10 mouse cellular contexts compared by ENCODE assay signal in genomic region chr10:80490051-80490450, GRCm38 (mm10). TPM values are rescaled to one million over a fixed set of nuclear protein-coding genes. Genes with fewer than 3 reads are reported as not detected.
DNase-seq lines count a peak whose midpoint lies in the region; ATAC-seq and TF ChIP-seq lines count a peak whose summit lies in the region.
"Had no signal": no experiment of that assay in that cellular context is flagged by ENCODE, and none has a peak within 500 bp of the region (broad histone marks: within the 10 kb centered on the region; RNA-seq: fewer than 3 reads in every experiment).

No protein-coding gene starts in this region.

- H3K27ac ChIP-seq in heart, embryonic 15.5 days: no peak overlapping the region
- no peak overlapping the region for H3K27ac ChIP-seq in hindbrain, embryonic 13.5 days
- H3K27ac ChIP-seq in forebrain, embryonic 12.5 days: no peak overlapping the region
- H3K27ac ChIP-seq: liver, embryonic 14.5 days had no signal

- no peak for TF ChIP-seq CTCF in lung, adult 2 months (IDR thresholded peaks at IDR 0.05; ENCODE audit: insufficient read depth, low read length)

- DNase-seq in NIH3T3 (ENCODE audit: low read depth): peak; percentile 79
- peak; percentile 61 to 66 for DNase-seq in adrenal gland, postnatal 36 days
- peak; percentile 51 for DNase-seq in lung, adult 2 months

- no peak for TF ChIP-seq POLR2A in lung, adult 2 months (IDR thresholded peaks at IDR 0.05; ENCODE audit: borderline replicate concordance, extremely low read depth, low read depth, low read length)

- WGBS in heart, embryonic 15.5 days: under 1% methylated on average over 22 of the region's 22 CpGs
- 2% methylated on average over 22 of the region's 22 CpGs for WGBS in lung, adult 2 months
- WGBS in hindbrain, embryonic 13.5 days: 1% methylated on average over 22 of the region's 22 CpGs
- under 1% methylated on average over 22 of the region's 22 CpGs for WGBS in forebrain, embryonic 12.5 days

- H3K9me3 ChIP-seq in heart, embryonic 15.5 days (replicated peaks): no peaks in the 10 kb centered on the region
- no peaks in the 10 kb centered on the region for H3K9me3 ChIP-seq in hindbrain, embryonic 13.5 days
- H3K9me3 ChIP-seq in forebrain, embryonic 12.5 days: no peaks in the 10 kb centered on the region

- peaks cover 93% of the 10 kb centered on the region for H3K27me3 ChIP-seq in heart, embryonic 15.5 days
- H3K27me3 ChIP-seq in hindbrain, embryonic 13.5 days: peaks cover 94% of the 10 kb centered on the region
- H3K27me3 ChIP-seq in forebrain, embryonic 12.5 days: peaks cover 95% of the 10 kb centered on the region

- no peak; the same call in 1 of the 2 replicates for ATAC-seq in heart, embryonic 15.5 days (replicated peaks; ENCODE audit: insufficient number of reproducible peaks, insufficient read depth, low FRiP score, low read depth)
- ATAC-seq in megakaryocyte-erythroid progenitor cell, adult 5-6 weeks (replicated peaks; ENCODE audit: low FRiP score, low TSS enrichment, poor library complexity, severe bottlenecking): no peak
- ATAC-seq in hindbrain, embryonic 13.5 days (ENCODE audit: low FRiP score): no peak
- no peak for ATAC-seq in forebrain, embryonic 12.5 days (ENCODE audit: low FRiP score)
- no peak for ATAC-seq in megakaryocyte progenitor cell, adult 5-6 weeks (replicated peaks; ENCODE audit: poor library complexity)

- peak overlapping the region; percentile 46 for H3K4me2 ChIP-seq in heart, embryonic 15.5 days
- no peak overlapping the region for H3K4me2 ChIP-seq in hindbrain, embryonic 13.5 days
- H3K4me2 ChIP-seq in forebrain, embryonic 12.5 days: no peak overlapping the region

- H3K4me1 ChIP-seq in heart, embryonic 15.5 days (replicated peaks): peaks cover 23% of the 10 kb centered on the region
- peaks cover 2% of the 10 kb centered on the region; the same call in 1 of the 2 replicates for H3K4me1 ChIP-seq in lung, adult 2 months (ENCODE audit: control insufficient read depth, insufficient read depth, low read length)
- H3K4me1 ChIP-seq in hindbrain, embryonic 13.5 days (replicated peaks): peaks cover 14% of the 10 kb centered on the region
- H3K4me1 ChIP-seq in forebrain, embryonic 12.5 days: peaks cover 8% of the 10 kb centered on the region

- no peak overlapping the region for H3K9ac ChIP-seq in heart, embryonic 15.5 days
- no peak overlapping the region for H3K9ac ChIP-seq in hindbrain, embryonic 13.5 days
- H3K9ac ChIP-seq in forebrain, embryonic 12.5 days: no peak overlapping the region
- H3K9ac ChIP-seq: liver, embryonic 14.5 days had no signal

- H3K36me3 ChIP-seq in heart, embryonic 15.5 days: no peaks in the 10 kb centered on the region
- no peaks in the 10 kb centered on the region for H3K36me3 ChIP-seq in hindbrain, embryonic 13.5 days
- no peaks in the 10 kb centered on the region for H3K36me3 ChIP-seq in forebrain, embryonic 12.5 days (replicated peaks)

- peak overlapping the region; percentile 25 for H3K4me3 ChIP-seq in heart, embryonic 15.5 days
- H3K4me3 ChIP-seq in lung, adult 2 months (replicated peaks; ENCODE audit: extremely low read depth, low read depth, low read length): no peak overlapping the region
- no peak overlapping the region for H3K4me3 ChIP-seq in hindbrain, embryonic 13.5 days
- H3K4me3 ChIP-seq in forebrain, embryonic 12.5 days (replicated peaks): no peak overlapping the region

RNA-seq across cellular contexts. Expression of gene Onecut3, which starts 4.6 kb away (rescaled TPM):
- not detected for total RNA-seq in adrenal gland, postnatal 36 days (2021)
- not detected in 2 replicates for polyA plus RNA-seq in heart, embryonic 15.5 days (2015; fragmentation: Nextera tagmentation; extraction: Ambion mirVana)
- not detected in 2 replicates for polyA plus RNA-seq in lung, adult 2 months (2012; rRNA removed)
- total RNA-seq in megakaryocyte-erythroid progenitor cell, adult 5-6 weeks (2014; fragmentation: Nextera tagmentation): not detected in 2 replicates
- not detected in 2 replicates for total RNA-seq in megakaryocyte-erythroid progenitor cell, adult 5-6 weeks (2017)
- polyA plus RNA-seq in hindbrain, embryonic 13.5 days (2015; fragmentation: Nextera tagmentation; extraction: Ambion mirVana): 2.1 and 2.5 TPM in 2 replicates
- polyA plus RNA-seq in forebrain, embryonic 12.5 days (2016; fragmentation: Nextera tagmentation; extraction: Ambion mirVana): 0.68 and 0.83 TPM in 2 replicates
- total RNA-seq in megakaryocyte progenitor cell, adult 5-6 weeks (2015): not detected in 2 replicates
- total RNA-seq in megakaryocyte progenitor cell, adult 5-6 weeks (2017): not detected in 2 replicates
- polyA plus RNA-seq: cortical plate, adult 2 months had no signal

RNA-seq across cellular contexts. Expression of gene Atp8b3, which starts 48.9 kb away (rescaled TPM):
- total RNA-seq in adrenal gland, postnatal 36 days (2021): 1 to 10 TPM in 1 of 2 experiments, under 1 TPM in 1; 0.43 to 1.1 TPM
- polyA plus RNA-seq in heart, embryonic 15.5 days (2015; fragmentation: Nextera tagmentation; extraction: Ambion mirVana): 0.05 and 0.06 TPM in 2 replicates
- polyA plus RNA-seq in lung, adult 2 months (2012; rRNA removed): 0.08 and 0.11 TPM in 2 replicates
- total RNA-seq in megakaryocyte-erythroid progenitor cell, adult 5-6 weeks (2014; fragmentation: Nextera tagmentation): not detected in 2 replicates
- total RNA-seq in megakaryocyte-erythroid progenitor cell, adult 5-6 weeks (2017): not detected in 2 replicates
- polyA plus RNA-seq in hindbrain, embryonic 13.5 days (2015; fragmentation: Nextera tagmentation; extraction: Ambion mirVana): 1.2 and 1.3 TPM in 2 replicates
- 0.46 and 0.64 TPM in 2 replicates for polyA plus RNA-seq in forebrain, embryonic 12.5 days (2016; fragmentation: Nextera tagmentation; extraction: Ambion mirVana)
- total RNA-seq in megakaryocyte progenitor cell, adult 5-6 weeks (2015): not detected in 2 replicates
- not detected in 2 replicates for total RNA-seq in megakaryocyte progenitor cell, adult 5-6 weeks (2017)

RNA-seq across cellular contexts. Expression of gene Tcf3, which starts 56.6 kb away (rescaled TPM):
- 10 to 100 TPM; 48.2 to 64.3 TPM for total RNA-seq in adrenal gland, postnatal 36 days (2021)
- polyA plus RNA-seq in heart, embryonic 15.5 days (2015; fragmentation: Nextera tagmentation; extraction: Ambion mirVana): 41.3 and 67.2 TPM in 2 replicates
- 94.7 and 98.6 TPM in 2 replicates for polyA plus RNA-seq in lung, adult 2 months (2012; rRNA removed)
- total RNA-seq in megakaryocyte-erythroid progenitor cell, adult 5-6 weeks (2014; fragmentation: Nextera tagmentation): 154 and 175 TPM in 2 replicates
- 57.9 and 99.8 TPM in 2 replicates for total RNA-seq in megakaryocyte-erythroid progenitor cell, adult 5-6 weeks (2017)
- 60.9 and 62.5 TPM in 2 replicates for polyA plus RNA-seq in hindbrain, embryonic 13.5 days (2015; fragmentation: Nextera tagmentation; extraction: Ambion mirVana)
- polyA plus RNA-seq in forebrain, embryonic 12.5 days (2016; fragmentation: Nextera tagmentation; extraction: Ambion mirVana): 203 and 205 TPM in 2 replicates
- total RNA-seq in megakaryocyte progenitor cell, adult 5-6 weeks (2015): 29.9 and 35.3 TPM in 2 replicates
- 33.5 and 51.0 TPM in 2 replicates for total RNA-seq in megakaryocyte progenitor cell, adult 5-6 weeks (2017)
